Mouse (Mus musculus) limb, embryonic 13.5 days (tissue): ENCODE measurements at regions not wholly inside any gene's neighbourhood (a gene's known extent, or its start where the extent isn't known, plus 50 kb on each side); places are given as distances from the start of the nearest gene placed in this dataset.

Experiments
- ATAC-seq: fragments of 200-750 bp; cut with Nextera tagmentation; 2 replicates; pipeline ENCODE4 v1.8.0; 2017; ENCODE audit warnings: low read depth, moderate number of reproducible peaks, moderate TSS enrichment; ENCODE audit not compliant: low FRiP score
- H3K27ac ChIP-seq: fragments of 300-500 bp; sonication (generic); 2 replicates; pipeline ENCODE4 v1.5.1; 2015; ENCODE audit warnings: inconsistent platforms, mild to moderate bottlenecking, moderate library complexity
- H3K27me3 ChIP-seq: fragments of 300-500 bp; sonication (generic); 2 replicates; pipeline ENCODE4 v1.6.1; 2015; ENCODE audit warnings: mild to moderate bottlenecking, inconsistent platforms
- H3K36me3 ChIP-seq: fragments of 300-500 bp; sonication (generic); 2 replicates; pipeline ENCODE4 v1.6.1; 2015; ENCODE audit warnings: inconsistent platforms, mild to moderate bottlenecking, moderate library complexity
- H3K4me1 ChIP-seq: fragments of 300-500 bp; sonication (generic); 2 replicates; pipeline ENCODE4 v1.6.1; 2015; ENCODE audit warnings: inconsistent platforms
- H3K4me2 ChIP-seq: fragments of 300-500 bp; sonication (generic); replicated peaks from 2 replicates; pipeline ENCODE4 v1.6.1; 2015; ENCODE audit warnings: inconsistent platforms, mild to moderate bottlenecking, moderate library complexity
- H3K4me3 ChIP-seq: fragments of 300-500 bp; sonication (generic); 2 replicates; pipeline ENCODE4 v1.5.1; 2015; ENCODE audit warnings: moderate library complexity, mild to moderate bottlenecking, inconsistent platforms
- H3K9ac ChIP-seq: fragments of 300-500 bp; sonication (generic); 2 replicates; pipeline ENCODE4 v1.6.1; 2015; ENCODE audit warnings: mild to moderate bottlenecking, inconsistent platforms
- H3K9me3 ChIP-seq: fragments of 300-500 bp; sonication (generic); 2 replicates; pipeline ENCODE4 v1.6.1; 2016; ENCODE audit warnings: inconsistent platforms
- WGBS: fragments of 180-500 bp; shearing (Covaris S2); methylation state at CpG from one replicate; pipeline ENCODE4 v1.1.7; 2015; 5-methylcytosine and 5-hydroxymethylcytosine counted together

DNA sequence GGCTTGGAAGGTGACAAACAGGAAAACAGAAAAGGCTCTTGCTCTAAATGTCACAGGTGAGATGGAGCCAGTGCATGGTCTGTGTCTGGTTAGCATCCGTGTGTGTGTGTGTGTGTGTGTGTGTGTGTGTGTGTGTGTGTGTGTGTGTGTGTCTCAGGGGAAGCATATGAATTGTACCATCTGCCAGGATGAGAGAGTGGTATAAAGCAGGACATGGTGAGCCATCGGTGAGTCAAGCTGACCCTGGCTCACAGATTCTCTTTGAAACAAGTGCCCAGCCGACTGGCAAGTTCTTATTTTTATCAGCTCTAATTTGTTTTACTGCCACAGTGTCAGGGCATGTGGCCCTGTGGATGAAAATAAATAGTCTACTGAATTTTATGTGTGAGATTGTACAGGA, 153.6 kb upstream of the Phyhipl start:
- Histone ChIP-seq H3K9me3 (peaks cover 4% of the 10 kb centered on the region; the same call in 1 of the 2 replicates), H3K36me3 (no peaks in the 10 kb centered on the region), H3K9ac (no peak overlapping the region), H3K4me3 (no peak overlapping the region), H3K4me2 (no peak overlapping the region), H3K4me1 (peaks cover 3% of the 10 kb centered on the region), H3K27me3 (no peaks in the 10 kb centered on the region), H3K27ac (no peak overlapping the region)
- 52% methylated on average over 3 of the region's 3 CpGs for WGBS
- ATAC-seq: no peak

DNA sequence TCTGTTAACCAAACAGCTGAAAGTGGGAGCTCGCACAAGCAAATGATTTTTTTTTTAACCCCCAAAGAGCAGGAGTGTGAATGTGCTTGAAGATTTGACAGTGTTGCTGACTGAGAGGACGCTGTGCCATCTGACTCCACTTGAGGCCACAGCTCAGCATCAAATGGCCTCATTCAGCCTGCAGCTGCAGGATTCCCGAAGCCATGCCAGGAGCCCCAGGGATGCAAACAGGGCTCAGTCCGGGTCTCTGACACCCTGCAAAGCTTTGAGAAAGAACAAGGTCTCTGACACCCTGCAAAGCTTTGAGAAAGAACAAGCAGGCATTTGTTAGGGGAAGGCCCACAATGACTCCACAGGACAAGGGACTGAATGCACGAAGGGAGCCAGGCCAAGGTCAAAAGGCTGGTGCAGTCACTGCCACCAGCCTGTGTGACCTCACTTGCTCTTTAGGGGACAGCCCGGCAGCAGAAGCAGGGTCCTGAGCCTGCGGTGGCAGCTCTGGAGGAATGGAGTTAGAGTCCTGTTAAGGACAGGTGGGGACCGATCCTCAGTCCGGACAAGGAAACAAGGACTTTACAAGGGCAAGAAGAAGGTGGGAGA, 151.1 kb upstream of the Phyhipl start:
- Histone ChIP-seq H3K27ac (no peak overlapping the region), H3K4me2 (no peak overlapping the region), H3K9me3 (no peaks in the 10 kb centered on the region), H3K36me3 (no peaks in the 10 kb centered on the region), H3K4me1 (no peaks in the 10 kb centered on the region), H3K4me3 (no peak overlapping the region), H3K27me3 (no peaks in the 10 kb centered on the region), H3K9ac (no peak overlapping the region)
- 47% methylated on average over 9 of the region's 9 CpGs for WGBS
- ATAC-seq: no peak

DNA sequence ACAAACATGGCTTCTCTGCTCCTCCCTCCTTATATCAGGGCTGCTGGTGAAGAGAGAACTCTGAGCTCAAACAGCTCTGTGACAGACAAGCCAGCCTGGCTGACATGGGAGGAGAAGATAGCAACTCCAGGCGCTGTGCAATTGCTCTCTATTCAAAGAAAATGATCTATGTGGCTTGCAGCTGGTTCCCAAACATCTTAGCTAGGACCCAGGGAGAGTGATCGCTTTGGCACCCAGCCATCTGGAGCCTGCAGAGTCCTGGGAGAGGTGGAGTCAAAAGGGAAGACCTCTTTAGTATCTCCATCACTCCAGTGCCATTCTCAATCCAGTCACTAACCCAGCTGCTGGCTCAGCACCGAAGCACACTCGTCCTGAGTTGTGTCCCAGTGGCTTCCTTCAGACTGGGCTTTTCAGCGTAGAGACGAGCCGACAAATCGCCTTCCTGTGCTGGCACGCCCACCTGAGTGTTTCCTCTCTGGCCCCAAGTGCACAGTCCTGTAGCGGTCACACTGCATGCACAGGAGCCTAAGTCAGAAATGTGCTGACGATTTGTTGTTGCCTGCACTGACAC, 145.1 kb upstream of the Phyhipl start:
- H3K4me2 ChIP-seq: no peak overlapping the region
- ATAC-seq: no peak
- H3K27me3 ChIP-seq: no peaks in the 10 kb centered on the region
- H3K36me3 ChIP-seq: no peaks in the 10 kb centered on the region
- H3K9me3 ChIP-seq: no peaks in the 10 kb centered on the region
- peaks cover 8% of the 10 kb centered on the region; the same call in 1 of the 2 replicates for H3K4me1 ChIP-seq
- H3K4me3 ChIP-seq: no peak overlapping the region
- no peak overlapping the region for H3K27ac ChIP-seq
- H3K9ac ChIP-seq: no peak overlapping the region
- 48% methylated on average over 11 of the region's 11 CpGs for WGBS

DNA sequence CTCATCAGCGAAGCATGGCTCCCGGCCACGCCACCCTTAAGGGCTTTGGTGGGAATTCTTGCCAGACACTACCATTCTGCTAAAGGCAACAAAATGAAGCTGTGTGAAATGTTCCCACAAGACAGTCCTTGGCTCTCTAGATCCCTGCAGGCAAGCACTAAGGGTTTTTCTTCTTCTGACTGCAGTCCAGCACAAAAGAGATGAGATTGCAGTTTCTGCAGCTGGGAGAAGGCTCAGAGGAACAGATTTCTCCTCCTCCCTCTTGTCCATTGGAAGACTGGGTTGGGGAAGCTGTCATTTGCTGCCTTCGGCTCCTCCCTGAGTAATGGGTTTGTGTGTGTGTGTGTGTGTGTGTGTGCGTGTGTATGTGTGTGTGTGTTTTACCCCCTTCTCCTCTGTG, 144.1 kb upstream of the Phyhipl start:
- H3K27me3 ChIP-seq: no peaks in the 10 kb centered on the region
- no peak overlapping the region for H3K27ac ChIP-seq
- H3K9me3 ChIP-seq: no peaks in the 10 kb centered on the region
- 88% methylated on average over 5 of the region's 5 CpGs for WGBS
- H3K4me2 ChIP-seq: no peak overlapping the region
- H3K4me1 ChIP-seq: peaks cover 8% of the 10 kb centered on the region; the same call in 1 of the 2 replicates
- no peak overlapping the region for H3K4me3 ChIP-seq
- no peak overlapping the region for H3K9ac ChIP-seq
- no peaks in the 10 kb centered on the region for H3K36me3 ChIP-seq
- no peak for ATAC-seq

DNA sequence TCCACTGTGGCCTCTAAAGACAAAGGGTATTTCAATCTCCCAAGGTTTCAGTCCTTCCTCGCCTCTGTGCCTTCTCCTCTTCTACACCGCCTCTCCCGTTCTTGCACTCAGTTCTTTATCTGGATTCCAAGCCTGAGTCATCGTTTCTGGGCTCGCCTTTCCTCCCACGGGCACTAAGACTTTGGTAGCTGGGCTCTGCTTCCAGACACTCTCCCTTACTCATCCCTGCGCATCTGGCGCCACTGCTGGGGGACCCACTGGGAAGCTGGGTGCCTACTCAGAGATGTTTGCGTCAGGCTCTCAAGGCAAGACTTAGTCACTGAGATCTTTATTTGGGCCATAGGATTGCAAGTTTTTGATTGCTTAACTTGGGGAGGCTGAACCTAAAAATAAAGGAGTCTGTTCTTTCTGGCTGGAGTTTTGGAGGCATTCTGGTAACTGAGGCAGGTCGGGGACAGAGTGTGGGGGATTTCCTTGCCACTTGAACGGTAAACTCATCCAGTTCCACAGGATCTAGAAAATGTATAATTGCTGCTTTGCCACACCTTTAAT, 143.5 kb upstream of the Phyhipl start:
- Histone ChIP-seq H3K36me3 (no peaks in the 10 kb centered on the region), H3K27me3 (no peaks in the 10 kb centered on the region), H3K4me3 (no peak overlapping the region), H3K27ac (no peak overlapping the region), H3K9ac (no peak overlapping the region), H3K9me3 (no peaks in the 10 kb centered on the region), H3K4me2 (no peak overlapping the region), H3K4me1 (peaks cover 8% of the 10 kb centered on the region; the same call in 1 of the 2 replicates)
- 87% methylated on average over 11 of the region's 11 CpGs for WGBS
- no peak for ATAC-seq

DNA sequence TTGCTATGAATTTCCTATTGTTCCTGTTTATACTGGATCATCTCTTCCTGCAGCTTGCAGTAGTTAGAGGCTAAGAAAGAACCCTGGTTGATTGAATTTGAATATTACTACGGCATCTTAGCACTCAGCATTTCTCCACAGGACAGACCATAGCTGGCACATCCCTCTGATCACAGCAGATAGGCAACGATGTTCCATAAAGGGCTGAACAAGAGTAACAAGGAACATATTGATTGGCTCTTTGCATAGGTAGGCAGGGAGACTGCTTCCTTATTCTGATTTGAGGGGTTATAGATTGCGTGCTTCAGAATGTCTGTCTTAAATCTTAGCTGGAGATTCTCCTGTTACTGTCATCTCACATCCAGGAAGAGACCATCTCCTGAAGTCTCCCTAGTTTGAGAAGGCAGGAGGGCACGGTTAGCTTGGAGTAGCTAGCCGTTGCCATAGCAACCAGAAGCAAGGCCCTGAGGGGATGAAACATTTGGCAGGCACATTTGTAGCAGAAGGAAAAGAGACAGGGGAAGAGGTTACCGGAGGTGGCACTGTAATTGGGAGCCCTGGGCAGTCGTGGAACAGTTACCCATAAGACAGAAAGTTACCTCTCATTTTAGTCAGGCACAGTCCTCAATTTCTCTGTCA, 133.2 kb upstream of the Phyhipl start:
- H3K27me3 ChIP-seq: no peaks in the 10 kb centered on the region
- no peak overlapping the region for H3K4me2 ChIP-seq
- no peak overlapping the region for H3K27ac ChIP-seq
- no peak overlapping the region for H3K4me3 ChIP-seq
- H3K4me1 ChIP-seq: 0 out of 2 replicates have a peak, but pooled peaks cover 3% of the 10 kb centered on the region
- no peaks in the 10 kb centered on the region for H3K9me3 ChIP-seq
- no peak overlapping the region for H3K9ac ChIP-seq
- WGBS: 53% methylated on average over 7 of the region's 7 CpGs
- no peak for ATAC-seq
- no peaks in the 10 kb centered on the region for H3K36me3 ChIP-seq

DNA sequence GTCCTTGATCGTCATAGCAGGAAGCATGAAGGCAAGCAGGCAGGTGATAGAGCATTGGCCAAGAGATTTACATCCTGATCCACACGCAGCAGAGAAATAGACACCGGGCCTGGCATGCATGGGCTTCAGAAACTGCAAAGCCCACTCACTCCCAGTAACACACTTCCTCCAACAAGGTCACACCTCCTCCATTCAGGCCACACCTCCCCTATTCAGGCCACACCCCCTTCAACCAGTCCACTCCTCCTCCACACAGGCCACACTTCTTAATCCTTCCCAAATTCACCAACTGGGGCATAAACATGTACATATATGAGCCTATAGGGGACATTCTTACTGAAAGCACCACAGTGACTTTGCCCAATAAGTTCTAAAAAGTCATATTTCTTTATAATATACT, 125.3 kb upstream of the Phyhipl start:
- no peak overlapping the region for H3K4me2 ChIP-seq
- no peaks in the 10 kb centered on the region for H3K36me3 ChIP-seq
- H3K27me3 ChIP-seq: no peaks in the 10 kb centered on the region
- ATAC-seq: no peak
- H3K4me1 ChIP-seq: no peaks in the 10 kb centered on the region
- WGBS: 89% methylated on average over 3 of the region's 3 CpGs
- no peak overlapping the region for H3K9ac ChIP-seq
- H3K9me3 ChIP-seq: no peaks in the 10 kb centered on the region
- H3K27ac ChIP-seq: no peak overlapping the region
- H3K4me3 ChIP-seq: no peak overlapping the region

DNA sequence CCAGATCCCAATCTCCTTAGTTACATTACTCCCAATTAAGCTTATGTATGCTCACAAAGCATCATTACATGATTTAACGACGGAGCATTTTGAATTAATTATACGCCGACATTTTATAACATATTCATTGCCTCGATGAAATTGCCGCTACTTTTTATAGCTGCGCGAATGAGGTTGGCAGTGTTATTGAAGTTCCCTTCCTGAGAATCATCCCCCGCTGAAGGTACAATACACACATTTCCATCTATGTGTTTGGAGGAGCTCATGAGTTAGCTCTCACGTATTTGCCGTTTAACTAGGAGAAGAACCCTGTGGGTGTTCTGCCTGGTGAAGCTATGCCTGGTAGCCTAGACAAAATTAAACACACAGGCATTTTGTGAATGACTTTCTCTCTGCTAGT, 122.8 kb upstream of the Phyhipl start:
- no peaks in the 10 kb centered on the region for H3K36me3 ChIP-seq
- WGBS: 60% methylated on average over 11 of the region's 11 CpGs

DNA sequence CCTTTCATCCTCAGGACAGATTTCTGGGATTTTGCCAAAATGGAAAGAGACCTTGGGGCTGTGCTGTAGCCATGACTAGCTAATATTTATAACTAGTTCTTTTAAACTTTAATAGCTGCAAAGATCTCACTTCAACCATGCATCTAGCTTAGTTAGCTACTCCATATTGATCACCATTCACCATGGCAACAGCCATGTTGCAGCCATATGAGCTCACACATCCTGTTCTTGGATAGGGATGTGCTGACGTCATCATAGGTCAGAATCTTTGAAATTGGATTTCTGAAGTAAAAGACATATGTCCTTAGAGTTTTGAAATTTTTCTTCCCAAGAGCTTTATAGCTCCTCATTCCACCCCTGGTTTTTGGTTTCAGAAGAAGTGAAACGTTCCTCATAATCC, 118.8 kb upstream of the Phyhipl start:
- no peaks in the 10 kb centered on the region for H3K4me1 ChIP-seq
- ATAC-seq: no peak
- no peak overlapping the region for H3K27ac ChIP-seq
- no peak overlapping the region for H3K9ac ChIP-seq
- no peaks in the 10 kb centered on the region for H3K36me3 ChIP-seq
- no peak overlapping the region for H3K4me2 ChIP-seq
- no peak overlapping the region for H3K4me3 ChIP-seq
- WGBS: 68% methylated on average over 2 of the region's 2 CpGs
- no peaks in the 10 kb centered on the region for H3K27me3 ChIP-seq
- H3K9me3 ChIP-seq: no peaks in the 10 kb centered on the region

More for the DNA sequence above, 122.8 kb upstream of the Phyhipl start:
- H3K27me3 ChIP-seq: no peaks in the 10 kb centered on the region
- no peaks in the 10 kb centered on the region for H3K4me1 ChIP-seq
- no peak overlapping the region for H3K9ac ChIP-seq
- no peak overlapping the region for H3K4me2 ChIP-seq
- no peaks in the 10 kb centered on the region for H3K9me3 ChIP-seq
- H3K4me3 ChIP-seq: no peak overlapping the region
- no peak for ATAC-seq
- H3K27ac ChIP-seq: no peak overlapping the region

DNA sequence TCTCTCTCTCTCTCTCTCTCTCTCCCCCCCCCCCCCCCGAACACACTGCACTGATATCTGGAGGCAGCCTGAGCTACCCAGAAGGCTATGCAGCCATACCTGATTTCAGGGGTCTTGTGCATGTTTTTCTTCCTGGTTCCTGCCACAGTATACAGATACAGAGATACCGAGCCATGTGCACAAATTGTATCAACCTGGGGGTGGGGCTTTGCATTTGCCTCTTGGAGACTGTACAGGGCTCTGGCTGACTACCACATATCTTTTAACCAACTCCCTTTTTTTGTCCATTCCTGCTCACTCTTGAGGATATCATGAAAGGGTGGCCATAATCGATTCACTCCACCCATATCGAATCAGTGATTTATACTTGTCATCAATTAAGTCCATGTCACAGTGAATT, 118.4 kb upstream of the Phyhipl start:
- 84% methylated on average over 4 of the region's 4 CpGs for WGBS
- Histone ChIP-seq H3K4me3 (no peak overlapping the region), H3K27me3 (no peaks in the 10 kb centered on the region), H3K9me3 (no peaks in the 10 kb centered on the region), H3K36me3 (no peaks in the 10 kb centered on the region), H3K9ac (no peak overlapping the region), H3K27ac (no peak overlapping the region), H3K4me2 (no peak overlapping the region), H3K4me1 (no peaks in the 10 kb centered on the region)
- no peak for ATAC-seq

DNA sequence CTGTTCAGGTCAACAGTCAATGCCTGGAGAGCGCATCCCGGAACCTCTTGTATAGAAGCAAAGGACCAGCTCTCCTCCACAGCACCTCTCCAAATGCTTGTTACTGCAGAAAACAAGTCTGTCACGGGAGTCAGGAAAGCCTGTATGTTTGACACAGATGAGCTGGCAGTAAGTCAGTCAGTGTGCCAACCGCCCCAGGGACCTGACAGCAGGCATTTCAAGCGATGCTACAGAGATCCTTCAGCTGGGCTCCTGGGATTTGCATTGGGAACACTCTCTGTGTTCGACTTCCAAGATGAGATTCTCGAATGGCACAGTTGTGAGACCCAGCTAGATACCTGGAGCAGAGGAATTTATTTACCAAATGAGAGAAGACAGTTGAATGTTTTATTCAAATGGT, 111.7 kb upstream of the Phyhipl start:
- Histone ChIP-seq H3K9ac (no peak overlapping the region), H3K4me1 (no peaks in the 10 kb centered on the region), H3K4me3 (no peak overlapping the region), H3K36me3 (no peaks in the 10 kb centered on the region), H3K4me2 (no peak overlapping the region), H3K27me3 (no peaks in the 10 kb centered on the region), H3K27ac (no peak overlapping the region), H3K9me3 (no peaks in the 10 kb centered on the region)
- 86% methylated on average over 7 of the region's 7 CpGs for WGBS
- no peak for ATAC-seq

DNA sequence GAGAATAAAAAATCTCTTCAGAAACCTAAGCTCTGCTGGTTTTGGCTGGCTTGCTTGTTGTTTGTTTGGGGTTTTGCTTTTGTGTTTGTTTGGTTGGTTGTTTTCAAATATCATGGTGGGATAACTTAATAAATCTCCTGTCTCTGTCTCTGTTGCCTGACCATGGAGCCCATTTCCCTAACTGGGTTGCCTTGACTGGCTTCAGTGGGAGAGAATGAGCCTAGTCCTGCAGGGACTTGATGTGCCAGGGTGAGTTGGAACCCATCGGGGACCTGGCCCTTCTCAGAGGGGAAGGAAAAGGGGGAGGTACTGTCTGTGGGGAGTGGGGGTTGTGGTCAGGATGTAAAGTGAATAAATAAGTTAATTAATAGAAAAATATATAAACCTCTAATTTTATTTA, 111.1 kb upstream of the Phyhipl start:
- ATAC-seq: no peak
- Histone ChIP-seq H3K4me1 (no peaks in the 10 kb centered on the region), H3K27ac (no peak overlapping the region), H3K9me3 (no peaks in the 10 kb centered on the region), H3K27me3 (no peaks in the 10 kb centered on the region), H3K4me3 (no peak overlapping the region), H3K9ac (no peak overlapping the region), H3K36me3 (no peaks in the 10 kb centered on the region), H3K4me2 (no peak overlapping the region)
- WGBS: 88% methylated on average over 1 of the region's 1 CpGs
